9 mouse cellular contexts compared by ENCODE assay signal in genomic region chr2:121507173-121507950, GRCm38 (mm10). TPM values are rescaled to one million over a fixed set of nuclear protein-coding genes. Genes with fewer than 3 reads are reported as not detected.
A peak's percentile ranks its signal among the peaks of the same experiment; 100 is the strongest.
DNase-seq lines count a peak whose midpoint lies in the region; ATAC-seq and TF ChIP-seq lines count a peak whose summit lies in the region.
"Had no signal": no experiment of that assay in that cellular context is flagged by ENCODE, and none has a peak within 500 bp of the region (broad histone marks: within the 10 kb centered on the region; RNA-seq: fewer than 3 reads in every experiment).

No protein-coding gene starts in this region.

- intact Hi-C loops in heart, postnatal 10 days (cut with DNase I): loop anchor here (5.0 kb wide), 1 partner anchor 35 kb away; the partner anchor contains the start of gene Mfap1b

- H3K27me3 ChIP-seq in C2C12 (ENCODE audit: control insufficient read depth, insufficient read depth, insufficient read length): no peaks in the 10 kb centered on the region
- no peaks in the 10 kb centered on the region for H3K27me3 ChIP-seq in forebrain, embryonic 14.5 days (replicated peaks; ENCODE audit: control insufficient read depth, insufficient read depth, low read length)
- H3K27me3 ChIP-seq in liver, embryonic 14.5 days (ENCODE audit: control insufficient read depth, insufficient read depth, low read length): no peaks in the 10 kb centered on the region

- H3K4me1 ChIP-seq in forebrain, embryonic 14.5 days (ENCODE audit: control insufficient read depth, insufficient read depth, low read length): 0 out of 2 replicates have a peak, but pooled peaks cover 8% of the 10 kb centered on the region
- peaks cover 17 to 20% of the 10 kb centered on the region in 2 experiments for H3K4me1 ChIP-seq in liver, embryonic 14.5 days (replicated peaks; ENCODE audit: control insufficient read depth in 2 of 2, insufficient read depth in 2 of 2, low read length in 1 of 2)

- H3K9ac ChIP-seq in forebrain, embryonic 14.5 days (ENCODE audit: low read length): peak overlapping the region; percentile 70
- H3K9ac ChIP-seq in liver, embryonic 14.5 days (replicated peaks): peak overlapping the region; percentile 81

- no peak overlapping the region for H3K27ac ChIP-seq in forebrain, embryonic 14.5 days (ENCODE audit: low read depth, low read length)
- no peak overlapping the region; the same call in 1 of the 2 replicates for H3K27ac ChIP-seq in liver, embryonic 14.5 days

- peaks cover 13% of the 10 kb centered on the region for H3K36me3 ChIP-seq in C2C12 (ENCODE audit: control insufficient read depth, insufficient read depth)
- H3K36me3 ChIP-seq in forebrain, embryonic 14.5 days (ENCODE audit: control insufficient read depth, insufficient read depth, low read length): peaks cover 13% of the 10 kb centered on the region; the same call in 1 of the 2 replicates
- H3K36me3 ChIP-seq in liver, embryonic 14.5 days (replicated peaks; ENCODE audit: control insufficient read depth, insufficient read depth, low read depth): peaks cover 20% of the 10 kb centered on the region

- H3K4me3 ChIP-seq in C2C12 (ENCODE audit: insufficient read depth, poor library complexity, severe bottlenecking): peak overlapping the region; percentile 85
- H3K4me3 ChIP-seq in forebrain, embryonic 14.5 days (ENCODE audit: low read depth, low read length): peak overlapping the region; percentile 47
- peak overlapping the region; percentile 59 to 80 for H3K4me3 ChIP-seq in liver, embryonic 14.5 days (ENCODE audit: insufficient read depth in 1 of 2, low read depth in 2 of 2, low read length in 2 of 2)

- H3K9me3 ChIP-seq in forebrain, embryonic 14.5 days (replicated peaks; ENCODE audit: control insufficient read depth, low read length): no peaks in the 10 kb centered on the region
- H3K9me3 ChIP-seq in liver, embryonic 14.5 days (ENCODE audit: control insufficient read depth, low read length): no peaks in the 10 kb centered on the region

- H3K79me2 ChIP-seq in C2C12 (ENCODE audit: control insufficient read depth, insufficient read depth): peaks cover 63% of the 10 kb centered on the region

- peak overlapping the region; percentile 40 for H3ac ChIP-seq in C2C12 (ENCODE audit: control insufficient read depth, insufficient read length, low read depth)

- peaks cover 30% of the 10 kb centered on the region for H3K79me3 ChIP-seq in C2C12 (ENCODE audit: low read depth)

- 15% methylated on average over 12 of the region's 12 CpGs for WGBS in forebrain, embryonic 14.5 days
- WGBS in liver, embryonic 14.5 days (ENCODE audit: insufficient replicate concordance): 8% methylated on average over 12 of the region's 12 CpGs

- H3K4me2 ChIP-seq in forebrain, embryonic 14.5 days (ENCODE audit: low read length): peak overlapping the region; percentile 63
- H3K4me2 ChIP-seq in liver, embryonic 14.5 days (ENCODE audit: low read depth): peak overlapping the region; percentile 68

- no peak for TF ChIP-seq EP300 in liver, embryonic 14.5 days (IDR thresholded peaks at IDR 0.05; ENCODE audit: low read depth)

- peak; percentile 49 for DNase-seq in heart, adult 11 months
- no peak for DNase-seq in heart, postnatal 10 days
- no peak for DNase-seq in forebrain, embryonic 14.5 days (ENCODE audit: low spot score)
- DNase-seq in liver, embryonic 14.5 days (ENCODE audit: low read depth in 3 of 3, low spot score in 3 of 3): no peak
- DNase-seq in c-Kit-positive CD71-positive TER-119-positive erythroid progenitor cells, embryonic 14.5 days (ENCODE audit: low spot score): no peak
- no peak for DNase-seq in cerebellum, adult 9-11 months

- ATAC-seq in forebrain, embryonic 14.5 days: no peak
- ATAC-seq in liver, embryonic 14.5 days (ENCODE audit: insufficient read depth): no peak
- ATAC-seq in granulocyte monocyte progenitor cell, adult 5-6 weeks (replicated peaks; ENCODE audit: poor library complexity, severe bottlenecking): no peak

- TF ChIP-seq CTCF in C2C12 (IDR thresholded peaks at IDR 0.05; ENCODE audit: control insufficient read depth, insufficient read depth, insufficient read length): no peak
- no peak for TF ChIP-seq CTCF in liver, embryonic 14.5 days (IDR thresholded peaks at IDR 0.05; ENCODE audit: low read depth)

TF ChIP-seq in C2C12, 6 proteins besides CTCF, POLR2A, EP300 and RAD21:
- TF ChIP-seq MAX (IDR thresholded peaks at IDR 0.05) (no peak), FOSL1 (IDR thresholded peaks at IDR 0.05; ENCODE audit: insufficient read depth, low read length, poor library complexity, severe bottlenecking) (no peak), MYOD1 (IDR thresholded peaks at IDR 0.05; ENCODE audit: control insufficient read depth, insufficient read length, low read depth) (no peak), MYOG (IDR thresholded peaks at IDR 0.05; ENCODE audit: control insufficient read depth, extremely low read depth, insufficient read length) (no peak), CEBPB (IDR thresholded peaks at IDR 0.05; ENCODE audit: low read depth) (no peak), USF1 (IDR thresholded peaks at IDR 0.05; ENCODE audit: low read depth) (no peak)
TF ChIP-seq in C2C12: peak in this region for 0.

RNA-seq across cellular contexts. Expression of gene Wdr76, which starts 0.8 kb away (rescaled TPM):
- total RNA-seq in heart, postnatal 10 days (2021): 1 to 10 TPM; 6.2 to 8.3 TPM
- 4.8 TPM for polyA plus RNA-seq in C2C12 (2012; fragmentation: generic; extraction: Trizol)
- polyA plus RNA-seq in forebrain, embryonic 14.5 days (2014; fragmentation: Nextera tagmentation; extraction: Ambion mirVana): 5.5 and 5.6 TPM in 2 replicates
- 7.4 and 11.5 TPM in 2 replicates for polyA plus RNA-seq in liver, embryonic 14.5 days (2012; rRNA removed)
- 8.6 and 9.1 TPM in 2 replicates for polyA plus RNA-seq in liver, embryonic 14.5 days (2014; fragmentation: Nextera tagmentation; extraction: Ambion mirVana)
- total RNA-seq in granulocyte monocyte progenitor cell, adult 5-6 weeks (2014; fragmentation: Nextera tagmentation): 34.1 and 39.1 TPM in 2 replicates
- 33.9 and 38.7 TPM in 2 replicates for total RNA-seq in granulocyte monocyte progenitor cell, adult 5-6 weeks (2017)

RNA-seq across cellular contexts. Expression of gene Mfap1a, which starts 0.9 kb away (rescaled TPM):
- total RNA-seq in heart, postnatal 10 days (2021): 10 to 100 TPM; 27.2 to 28.1 TPM
- 6.3 TPM for polyA plus RNA-seq in C2C12 (2012; fragmentation: generic; extraction: Trizol)
- polyA plus RNA-seq in forebrain, embryonic 14.5 days (2014; fragmentation: Nextera tagmentation; extraction: Ambion mirVana): 19.4 and 24.4 TPM in 2 replicates
- polyA plus RNA-seq in liver, embryonic 14.5 days (2012; rRNA removed): 3.8 and 6.8 TPM in 2 replicates
- polyA plus RNA-seq in liver, embryonic 14.5 days (2014; fragmentation: Nextera tagmentation; extraction: Ambion mirVana): 8.5 and 10.0 TPM in 2 replicates
- total RNA-seq in granulocyte monocyte progenitor cell, adult 5-6 weeks (2014; fragmentation: Nextera tagmentation): 23.3 and 24.5 TPM in 2 replicates
- total RNA-seq in granulocyte monocyte progenitor cell, adult 5-6 weeks (2017): 36.3 and 46.9 TPM in 2 replicates

RNA-seq across cellular contexts. Expression of gene Mfap1b, which starts 33.5 kb away (rescaled TPM):
- 10 to 100 TPM; 25.4 to 28.7 TPM for total RNA-seq in heart, postnatal 10 days (2021)
- 8.8 TPM for polyA plus RNA-seq in C2C12 (2012; fragmentation: generic; extraction: Trizol)
- polyA plus RNA-seq in forebrain, embryonic 14.5 days (2014; fragmentation: Nextera tagmentation; extraction: Ambion mirVana): 65.7 and 73.0 TPM in 2 replicates
- polyA plus RNA-seq in liver, embryonic 14.5 days (2012; rRNA removed): 3.4 and 8.7 TPM in 2 replicates
- 20.1 and 22.2 TPM in 2 replicates for polyA plus RNA-seq in liver, embryonic 14.5 days (2014; fragmentation: Nextera tagmentation; extraction: Ambion mirVana)
- total RNA-seq in granulocyte monocyte progenitor cell, adult 5-6 weeks (2014; fragmentation: Nextera tagmentation): 23.3 and 30.9 TPM in 2 replicates
- 45.9 and 52.2 TPM in 2 replicates for total RNA-seq in granulocyte monocyte progenitor cell, adult 5-6 weeks (2017)

RNA-seq across cellular contexts. Expression of gene Serinc4, which starts 50.8 kb away (rescaled TPM):
- not detected for total RNA-seq in heart, postnatal 10 days (2021)
- 0.20 TPM for polyA plus RNA-seq in C2C12 (2012; fragmentation: generic; extraction: Trizol)
- polyA plus RNA-seq in forebrain, embryonic 14.5 days (2014; fragmentation: Nextera tagmentation; extraction: Ambion mirVana): 0.95 and 1.1 TPM in 2 replicates
- polyA plus RNA-seq in liver, embryonic 14.5 days (2012; rRNA removed): 0.17 and 0.22 TPM in 2 replicates
- 0.08 and 0.11 TPM in 2 replicates for polyA plus RNA-seq in liver, embryonic 14.5 days (2014; fragmentation: Nextera tagmentation; extraction: Ambion mirVana)
- not detected in 2 replicates for total RNA-seq in granulocyte monocyte progenitor cell, adult 5-6 weeks (2014; fragmentation: Nextera tagmentation)
- total RNA-seq in granulocyte monocyte progenitor cell, adult 5-6 weeks (2017): 0.26 and 0.60 TPM in 2 replicates
- total RNA-seq: gastrocnemius, adult 8-10 months had no signal

RNA-seq across cellular contexts. Expression of gene Hypk, which starts 54.3 kb away (rescaled TPM):
- 10 to 100 TPM; 22.1 to 23.2 TPM for total RNA-seq in heart, postnatal 10 days (2021)
- polyA plus RNA-seq in C2C12 (2012; fragmentation: generic; extraction: Trizol): 11.8 TPM
- 91.9 and 95.1 TPM in 2 replicates for polyA plus RNA-seq in forebrain, embryonic 14.5 days (2014; fragmentation: Nextera tagmentation; extraction: Ambion mirVana)
- polyA plus RNA-seq in liver, embryonic 14.5 days (2012; rRNA removed): 22.4 and 26.8 TPM in 2 replicates
- polyA plus RNA-seq in liver, embryonic 14.5 days (2014; fragmentation: Nextera tagmentation; extraction: Ambion mirVana): 72.9 and 79.2 TPM in 2 replicates
- 103 and 133 TPM in 2 replicates for total RNA-seq in granulocyte monocyte progenitor cell, adult 5-6 weeks (2014; fragmentation: Nextera tagmentation)
- total RNA-seq in granulocyte monocyte progenitor cell, adult 5-6 weeks (2017): 78.2 and 90.6 TPM in 2 replicates
